Mouse (Mus musculus): ENCODE data around the gene Ocel1.

DNA sequence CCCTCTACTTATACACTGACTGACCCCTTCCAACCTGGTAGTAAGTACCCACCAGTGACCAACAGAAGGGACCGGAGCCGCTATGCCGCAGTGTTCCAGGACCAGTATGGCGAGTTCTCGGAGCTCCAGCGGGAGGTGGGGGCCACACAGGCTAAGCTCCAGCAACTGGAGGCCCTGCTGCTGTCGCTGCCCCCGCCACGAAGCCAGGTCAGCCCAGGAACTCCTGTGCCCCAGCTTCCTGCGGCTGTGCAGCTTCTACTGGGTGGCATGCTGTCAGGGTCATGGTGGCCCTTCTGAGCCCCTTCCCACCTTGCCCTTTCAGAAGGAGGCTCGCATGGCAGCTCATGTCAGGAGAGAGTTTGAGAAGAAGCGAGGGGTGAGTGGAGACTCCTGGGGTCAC is 1.3 kb downstream of the Ocel1 start:
- TF ChIP-seq POLR2A (IDR thresholded peaks at IDR 0.05; ENCODE audit: borderline replicate concordance, control insufficient read depth, low read depth, low read length) (no peak), CTCF (IDR thresholded peaks at IDR 0.05; ENCODE audit: control insufficient read depth, insufficient read depth, low read length) (no peak)

Measured in bone marrow, adult 2 months (tissue).